Mouse (Mus musculus) ES-Bruce4 (cell line): Measurements from ENCODE around the gene Rec8.

ENCODE experiments used
- CTCF ChIP-seq: IDR thresholded peaks from one replicate; pipeline ENCODE4 v1.8.1; 2011; ENCODE audit warnings: low read depth, low read length
- EP300 ChIP-seq: IDR thresholded peaks from 2 replicates; pipeline ENCODE4 v1.6.1; 2011; ENCODE audit warnings: low read depth, low read length; ENCODE audit not compliant: insufficient read depth
- POLR2A ChIP-seq: IDR thresholded peaks from one replicate; pipeline ENCODE4 v1.8.1; 2011; ENCODE audit warnings: low read length; ENCODE audit not compliant: insufficient read depth

GRCm38 (mm10) chr14:55642679-55643059 lies 24.8 kb downstream of the Rec8 start:
- TF ChIP-seq POLR2A (no peak), EP300 (no peak), CTCF (no peak)
